Mouse (Mus musculus) left cerebral cortex, adult 2 months (tissue): ENCODE results near the gene Lbh. TPM values are rescaled to one million over a fixed set of nuclear protein-coding genes. Genes with fewer than 3 reads are reported as not detected.

Source experiments
- DNase-seq, 2 experiments: peaks; one replicate each; pipeline ENCODE4 v3.0.0; 2021 to 2022; ENCODE audit warnings: low spot score in 2 of 2, mixed read lengths in 1 of 2; ENCODE audit errors: extremely low spot score in 1 of 2
- H3K27ac ChIP-seq: fragments of 200-600 bp; 2 replicates; pipeline ENCODE4 v1.8.1; 2022
- H3K4me3 ChIP-seq: fragments of 200-600 bp; 2 replicates; pipeline ENCODE4 v1.8.1; 2022
- CTCF ChIP-seq: fragments of 200-600 bp; IDR thresholded peaks from 2 replicates; pipeline ENCODE4 v1.8.1; 2022; ENCODE audit warnings: antibody characterized with exemption, mild to moderate bottlenecking, moderate library complexity
- intact Hi-C: fragments of 180-260 bp; cut with DNase I; formaldehyde crosslinking; loops from one replicate; pipeline ENCODE4 v1.15.1; 2025
- total RNA-seq, 2 experiments: library from RNA; stranded (reverse); gene quantifications; 2 replicates each; pipeline ENCODE4 v1.2.3; 2021

Lbh gene
- total RNA-seq, 2 experiments from 2014 or later, result 37.5 to 37.8 TPM

DNA sequence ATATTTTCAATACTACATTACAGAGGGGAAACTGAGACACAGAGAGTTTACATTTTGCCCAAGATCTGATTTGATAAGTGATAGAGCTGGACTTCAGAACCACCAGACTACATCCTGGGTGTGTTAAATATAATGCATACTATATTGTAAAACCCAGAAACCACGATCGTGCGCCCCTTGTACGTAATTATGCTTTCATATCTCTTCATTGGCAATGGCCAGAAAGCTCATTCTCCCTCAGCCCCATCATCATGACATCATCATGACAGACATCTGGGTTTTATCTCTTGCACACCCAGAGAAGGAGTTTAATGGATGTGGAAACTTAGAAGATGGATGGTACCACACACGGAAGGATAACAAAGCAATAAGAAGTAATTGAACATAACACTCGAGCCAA is 17.1 kb upstream of the Lbh start:
- no peak for DNase-seq
- intact Hi-C loops, result no loop called here
- TF ChIP-seq CTCF, result no peak
- no peak overlapping the region for H3K4me3 ChIP-seq
- no peak overlapping the region for H3K27ac ChIP-seq

- intact Hi-C loops, result no loop called here
- TF ChIP-seq CTCF, result no peak
- Histone ChIP-seq H3K4me3 (no peak overlapping the region), H3K27ac (no peak overlapping the region)
- no peak for DNase-seq
Observed at GRCm38 (mm10) chr17:72901705-72902104, 16.4 kb upstream of the Lbh start.

- H3K27ac ChIP-seq, result no peak overlapping the region
- intact Hi-C loops, result no loop called here
- DNase-seq, result no peak
- no peak for TF ChIP-seq CTCF
- H3K4me3 ChIP-seq, result no peak overlapping the region
Observed at GRCm38 (mm10) chr17:72903321-72903720, 14.8 kb upstream of the Lbh start.

- intact Hi-C loops, result no loop called here
- Histone ChIP-seq H3K4me3 (no peak overlapping the region), H3K27ac (no peak overlapping the region)
- no peak for DNase-seq
- no peak for TF ChIP-seq CTCF
Observed at GRCm38 (mm10) chr17:72903921-72904421, 14.1 kb upstream of the Lbh start.

DNA sequence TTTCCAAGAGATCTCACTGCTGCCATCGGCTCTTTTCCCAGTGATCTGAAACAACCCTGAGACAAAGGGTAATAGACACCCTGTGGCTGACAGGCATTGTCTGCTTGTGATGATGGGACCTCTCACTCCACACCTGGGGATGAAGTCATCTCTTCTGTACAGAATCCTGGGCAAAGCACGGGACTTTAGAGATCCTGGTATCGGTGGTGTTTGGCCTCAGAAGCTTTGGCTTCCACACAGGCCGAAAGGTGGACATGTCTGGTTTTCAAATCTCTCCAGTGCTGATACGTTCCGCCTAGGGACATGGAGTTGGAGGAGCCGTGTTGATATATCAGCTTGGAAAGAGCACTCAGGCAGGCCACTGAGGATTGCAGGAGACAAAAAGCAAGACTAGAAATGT is 13.2 kb upstream of the Lbh start:
- no peak for DNase-seq
- TF ChIP-seq CTCF, result no peak
- H3K27ac ChIP-seq, result no peak overlapping the region
- intact Hi-C loops, result no loop called here
- no peak overlapping the region for H3K4me3 ChIP-seq

DNA sequence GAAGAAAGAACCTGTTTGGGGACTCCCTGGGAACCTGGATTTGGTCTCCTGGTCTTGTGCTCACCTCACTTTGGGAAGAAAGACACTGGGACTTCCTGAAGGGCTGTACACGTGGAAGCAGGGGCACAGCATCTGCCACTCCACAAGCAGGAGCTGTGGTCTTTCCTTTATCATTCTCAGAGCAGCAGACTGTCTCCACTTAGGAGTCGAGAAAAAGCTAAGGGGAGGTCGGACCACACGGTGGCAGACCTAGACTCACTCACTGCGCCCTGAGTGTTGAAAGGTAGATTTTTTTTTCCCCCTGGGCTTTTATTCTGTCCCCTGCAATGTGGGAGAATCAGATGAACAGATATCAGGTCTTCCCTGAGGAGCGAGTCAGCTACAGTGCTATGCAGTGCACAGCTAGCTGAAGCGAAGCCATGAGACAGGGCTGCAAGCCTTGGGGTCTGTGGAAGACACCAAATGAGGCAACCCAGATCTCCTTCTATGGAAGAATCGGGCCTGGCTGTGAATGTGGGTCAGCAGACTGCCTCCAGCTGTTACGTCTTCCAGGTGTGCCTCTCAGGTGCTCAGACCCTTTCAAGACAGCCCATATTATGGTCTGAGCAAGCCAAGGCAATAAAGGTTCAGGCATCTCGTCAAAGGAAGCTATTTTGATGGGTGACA is 11.7 kb upstream of the Lbh start:
- H3K4me3 ChIP-seq, result no peak overlapping the region
- H3K27ac ChIP-seq, result no peak overlapping the region
- DNase-seq, result no peak
- no peak for TF ChIP-seq CTCF
- intact Hi-C loops, result no loop called here

DNA sequence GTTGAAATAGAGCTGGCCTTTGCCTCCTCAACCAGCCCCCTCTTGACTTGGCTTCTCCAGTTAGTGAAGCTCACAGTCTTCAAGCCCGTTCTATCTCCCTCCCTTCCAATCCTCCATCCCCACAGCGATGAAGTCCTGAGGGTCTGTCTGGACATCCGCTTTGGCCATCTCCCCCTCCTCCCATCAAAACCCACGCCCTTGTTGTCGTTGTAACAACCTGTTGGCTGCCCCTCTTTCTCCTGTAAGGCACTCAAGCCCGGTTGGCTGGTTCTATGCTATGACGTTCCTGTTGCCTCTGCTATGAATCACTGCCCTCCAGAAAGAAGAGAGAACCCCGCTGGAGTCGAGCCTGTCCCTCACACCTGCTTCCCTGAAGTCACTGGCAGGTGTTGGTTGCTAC is 10.9 kb upstream of the Lbh start:
- no peak for DNase-seq
- intact Hi-C loops, result no loop called here
- Histone ChIP-seq H3K4me3 (no peak overlapping the region), H3K27ac (no peak overlapping the region)
- no peak for TF ChIP-seq CTCF

- intact Hi-C loops, result no loop called here
- H3K27ac ChIP-seq, result no peak overlapping the region
- DNase-seq, result no peak
- TF ChIP-seq CTCF, result no peak
- H3K4me3 ChIP-seq, result no peak overlapping the region
Observed at GRCm38 (mm10) chr17:72907777-72908176, 10.3 kb upstream of the Lbh start.

DNA sequence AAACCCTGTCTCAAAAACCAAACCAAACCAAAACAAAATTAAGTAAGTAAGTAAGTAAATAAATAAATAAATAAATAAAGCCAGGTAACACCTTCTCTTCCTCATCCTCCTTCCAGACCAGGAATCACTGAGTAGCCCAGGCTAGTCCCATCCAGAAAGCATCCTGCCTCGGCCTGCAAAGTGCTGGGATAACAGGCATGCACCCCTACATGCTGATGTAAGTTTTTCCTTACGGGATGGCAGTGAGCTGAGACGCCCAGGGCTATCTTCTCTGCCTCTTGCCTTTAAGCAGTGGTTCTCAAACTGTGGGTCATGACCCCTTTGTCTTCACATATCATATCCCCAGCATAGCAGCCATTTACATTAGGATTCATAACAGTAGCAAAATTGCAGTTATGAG is 9.5 kb upstream of the Lbh start:
- intact Hi-C loops, result no loop called here
- Histone ChIP-seq H3K27ac (no peak overlapping the region), H3K4me3 (no peak overlapping the region)
- no peak for DNase-seq
- TF ChIP-seq CTCF, result no peak

DNA sequence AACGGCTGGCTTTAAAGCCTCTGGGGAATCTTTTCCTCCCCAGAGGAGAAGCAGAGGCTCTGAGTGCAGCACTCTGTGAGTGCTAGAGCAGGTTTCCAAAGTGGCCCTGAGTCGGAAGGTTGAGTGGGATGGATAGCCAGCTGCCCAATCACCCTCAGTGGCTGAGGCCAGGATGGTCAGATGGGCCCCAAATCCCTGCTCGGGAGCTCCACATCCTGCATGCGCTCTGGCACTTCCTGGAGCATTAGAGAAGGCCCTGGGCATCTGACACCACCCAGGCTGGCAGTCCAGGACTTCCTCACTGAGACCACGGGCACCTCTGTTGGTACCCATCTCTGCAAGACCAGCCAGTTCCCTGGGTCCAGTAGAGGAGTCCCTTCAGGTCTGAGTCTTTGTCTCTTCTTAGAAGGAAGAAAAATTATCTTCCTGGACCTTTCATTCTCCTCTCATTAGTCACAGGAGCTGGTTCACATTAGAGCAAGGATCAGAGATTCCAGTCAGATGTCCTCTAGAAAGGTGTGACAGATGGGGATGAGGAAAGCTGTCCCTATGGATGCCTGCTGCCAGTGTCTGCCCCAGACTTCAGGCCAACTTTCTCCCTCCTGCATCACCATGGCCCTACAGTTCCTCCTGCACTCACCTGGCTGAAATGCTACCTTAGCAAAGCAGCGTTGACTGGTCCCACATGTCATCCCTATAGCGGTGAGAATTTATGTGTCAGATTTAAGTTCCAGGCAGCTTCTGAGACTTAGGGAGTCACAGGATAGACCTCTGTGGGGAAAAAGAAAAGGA is 8.8 kb upstream of the Lbh start:
- no peak overlapping the region for H3K4me3 ChIP-seq
- TF ChIP-seq CTCF, result no peak
- no peak for DNase-seq
- intact Hi-C loops, result no loop called here
- no peak overlapping the region for H3K27ac ChIP-seq

- H3K4me3 ChIP-seq, result no peak overlapping the region
- no peak overlapping the region for H3K27ac ChIP-seq
- no peak for DNase-seq
- TF ChIP-seq CTCF, result no peak
- intact Hi-C loops, result no loop called here
Observed at GRCm38 (mm10) chr17:72911283-72911682, 6.8 kb upstream of the Lbh start.

- DNase-seq, result no peak
- intact Hi-C loops, result no loop called here
- Histone ChIP-seq H3K4me3 (no peak overlapping the region), H3K27ac (no peak overlapping the region)
- TF ChIP-seq CTCF, result no peak
Observed at GRCm38 (mm10) chr17:72911751-72912150, 6.4 kb upstream of the Lbh start.

- DNase-seq, result no peak
- TF ChIP-seq CTCF, result no peak
- Histone ChIP-seq H3K4me3 (no peak overlapping the region), H3K27ac (no peak overlapping the region)
- intact Hi-C loops, result no loop called here
Observed at GRCm38 (mm10) chr17:72914082-72914481, 4.0 kb upstream of the Lbh start.
